Mouse (Mus musculus) embryonic facial prominence, embryonic 12.5 days (tissue): ENCODE measurements around the gene Slc25a21. TPM values are rescaled to one million over a fixed set of nuclear protein-coding genes. Genes with fewer than 3 reads are reported as not detected.

Experiments used
- ATAC-seq: fragments of 200-750 bp; cut with Nextera tagmentation; 2 replicates; pipeline ENCODE4 v1.8.0; 2017; ENCODE audit not compliant: insufficient number of reproducible peaks, insufficient read depth, low FRiP score, low TSS enrichment
- H3K27ac ChIP-seq: fragments of 300-500 bp; sonication (generic); 2 replicates; pipeline ENCODE4 v1.5.1; 2016; ENCODE audit warnings: mild to moderate bottlenecking
- H3K27me3 ChIP-seq: fragments of 300-500 bp; sonication (generic); 2 replicates; pipeline ENCODE4 v1.6.1; 2016; ENCODE audit warnings: mild to moderate bottlenecking, moderate library complexity
- H3K36me3 ChIP-seq: fragments of 300-500 bp; sonication (generic); 2 replicates; pipeline ENCODE4 v1.6.1; 2016; ENCODE audit warnings: mild to moderate bottlenecking
- H3K4me1 ChIP-seq: fragments of 300-500 bp; sonication (generic); 2 replicates; pipeline ENCODE4 v1.6.1; 2016
- H3K4me2 ChIP-seq: fragments of 300-500 bp; sonication (generic); replicated peaks from 2 replicates; pipeline ENCODE4 v1.6.1; 2016; ENCODE audit warnings: mild to moderate bottlenecking, moderate library complexity
- H3K4me3 ChIP-seq: fragments of 300-500 bp; sonication (generic); 2 replicates; pipeline ENCODE4 v1.5.1; 2016; ENCODE audit warnings: mild to moderate bottlenecking
- H3K9ac ChIP-seq: fragments of 300-500 bp; sonication (generic); 2 replicates; pipeline ENCODE4 v1.6.1; 2016; ENCODE audit warnings: mild to moderate bottlenecking, moderate library complexity
- H3K9me3 ChIP-seq: fragments of 300-500 bp; sonication (generic); 2 replicates; pipeline ENCODE4 v1.6.1; 2016; ENCODE audit warnings: mild to moderate bottlenecking, moderate library complexity
- WGBS: fragments of 180-500 bp; shearing (Covaris S2); methylation state at CpG from one replicate; pipeline ENCODE4 v1.1.7; 2016; 5-methylcytosine and 5-hydroxymethylcytosine counted together
- polyA plus RNA-seq: library from polyadenylated mRNA; unstranded; fragments of >200 nt; fragmentation: Nextera tagmentation; extraction: Ambion mirVana; gene quantifications from 2 replicates; pipeline ENCODE4 v1.2.1, GENCODE M21; 2016

Gene Slc25a21
- polyA plus RNA-seq, 1 experiment from 2014 or later = 1.1 TPM

GRCm38 (mm10) chr12:57204276-57204851 is 7.1 kb upstream of the Slc25a21 start:
- ATAC-seq = no peak
- Histone ChIP-seq H3K27me3 (no peaks in the 10 kb centered on the region), H3K9ac (no peak overlapping the region), H3K4me1 (no peaks in the 10 kb centered on the region), H3K4me3 (no peak overlapping the region), H3K4me2 (no peak overlapping the region), H3K36me3 (no peaks in the 10 kb centered on the region), H3K27ac (no peak overlapping the region), H3K9me3 (no peaks in the 10 kb centered on the region)
- 86% methylated on average over 4 of the region's 4 CpGs for WGBS

GRCm38 (mm10) chr12:57201901-57202300 is 4.6 kb upstream of the Slc25a21 start:
- Histone ChIP-seq H3K4me3 (no peak overlapping the region), H3K9me3 (no peaks in the 10 kb centered on the region), H3K4me2 (no peak overlapping the region), H3K4me1 (no peaks in the 10 kb centered on the region), H3K36me3 (no peaks in the 10 kb centered on the region), H3K27me3 (peaks cover 16% of the 10 kb centered on the region; the same call in 1 of the 2 replicates), H3K9ac (no peak overlapping the region), H3K27ac (no peak overlapping the region)
- ATAC-seq = no peak
- 95% methylated on average over 3 of the region's 3 CpGs for WGBS

GRCm38 (mm10) chr12:57199427-57199826 is 2.2 kb upstream of the Slc25a21 start:
- Histone ChIP-seq H3K36me3 (no peaks in the 10 kb centered on the region), H3K27ac (no peak overlapping the region), H3K4me1 (no peaks in the 10 kb centered on the region), H3K9me3 (no peaks in the 10 kb centered on the region), H3K4me3 (no peak overlapping the region), H3K9ac (no peak overlapping the region), H3K4me2 (no peak overlapping the region), H3K27me3 (peaks cover 22% of the 10 kb centered on the region)
- ATAC-seq = no peak
- WGBS = 91% methylated on average over 2 of the region's 2 CpGs

DNA sequence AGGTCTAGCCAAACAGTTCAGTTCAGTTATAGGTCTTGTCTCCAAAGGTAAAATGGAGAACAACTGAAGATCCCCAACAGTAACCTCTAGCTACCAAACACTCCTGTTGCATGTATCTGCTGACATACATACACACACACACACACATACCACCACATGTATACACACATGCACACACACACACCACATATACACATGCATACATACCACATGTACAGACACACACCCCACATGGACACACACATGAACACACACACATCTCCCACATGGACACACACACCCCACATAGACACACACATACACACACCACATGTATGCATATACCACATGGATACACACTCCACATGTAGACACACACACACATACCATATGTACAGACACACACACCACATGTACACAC is 997 bp upstream of the Slc25a21 start:
- Histone ChIP-seq H3K4me2 (no peak overlapping the region), H3K4me1 (no peaks in the 10 kb centered on the region), H3K9me3 (no peaks in the 10 kb centered on the region), H3K27ac (no peak overlapping the region), H3K36me3 (no peaks in the 10 kb centered on the region), H3K9ac (no peak overlapping the region), H3K27me3 (peaks cover 22% of the 10 kb centered on the region), H3K4me3 (no peak overlapping the region)
- ATAC-seq = no peak

GRCm38 (mm10) chr12:57196608-57197362 is 487 bp downstream of the Slc25a21 start:
- no peak for ATAC-seq
- under 1% methylated on average over 59 of the region's 59 CpGs for WGBS
- no peak overlapping the region for H3K27ac ChIP-seq

GRCm38 (mm10) chr12:57196286-57196607 is 1.0 kb downstream of the Slc25a21 start:
- H3K4me3 ChIP-seq = peak overlapping the region; percentile 47
- H3K27me3 ChIP-seq = peaks cover 22% of the 10 kb centered on the region
- no peaks in the 10 kb centered on the region for H3K9me3 ChIP-seq
- 11% methylated on average over 8 of the region's 8 CpGs for WGBS
- H3K4me1 ChIP-seq = no peaks in the 10 kb centered on the region
- peak overlapping the region; percentile 50; the same call in 1 of the 2 replicates for H3K9ac ChIP-seq
- H3K27ac ChIP-seq = no peak overlapping the region
- ATAC-seq = no peak
- peak overlapping the region; percentile 75 for H3K4me2 ChIP-seq
- H3K36me3 ChIP-seq = no peaks in the 10 kb centered on the region

More at GRCm38 (mm10) chr12:57196608-57197362, 487 bp downstream of the Slc25a21 start:
- no peaks in the 10 kb centered on the region for H3K4me1 ChIP-seq
- H3K4me3 ChIP-seq = peak overlapping the region; percentile 47
- H3K27me3 ChIP-seq = peaks cover 22% of the 10 kb centered on the region
- H3K9ac ChIP-seq = peak overlapping the region; percentile 50
- H3K9me3 ChIP-seq = no peaks in the 10 kb centered on the region
- peak overlapping the region; percentile 75 for H3K4me2 ChIP-seq
- no peaks in the 10 kb centered on the region for H3K36me3 ChIP-seq

DNA sequence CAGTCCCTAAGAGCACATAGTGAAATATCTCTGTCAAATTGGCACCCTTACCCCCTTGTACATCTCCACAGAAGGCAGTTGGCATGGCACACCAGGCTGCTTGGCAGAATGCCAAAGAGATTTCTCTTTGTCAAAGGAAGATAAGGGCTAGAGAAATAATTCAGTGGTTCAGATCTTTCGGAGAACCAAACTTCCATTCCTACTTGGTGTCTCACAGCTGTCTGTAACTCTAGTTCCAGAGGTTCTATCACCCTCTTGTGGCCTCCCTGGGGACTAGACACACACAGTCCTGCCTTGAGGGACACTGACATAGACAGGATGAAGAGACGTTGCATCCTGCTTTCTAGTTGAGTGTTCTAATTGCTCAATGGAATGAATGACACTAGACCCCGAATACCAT is 2.7 kb downstream of the Slc25a21 start:
- no peaks in the 10 kb centered on the region for H3K4me1 ChIP-seq
- no peak overlapping the region for H3K9ac ChIP-seq
- WGBS = 32% methylated on average over 3 of the region's 3 CpGs
- no peak overlapping the region for H3K27ac ChIP-seq
- H3K9me3 ChIP-seq = no peaks in the 10 kb centered on the region
- H3K4me2 ChIP-seq = no peak overlapping the region
- H3K36me3 ChIP-seq = no peaks in the 10 kb centered on the region
- H3K4me3 ChIP-seq = no peak overlapping the region
- peaks cover 22% of the 10 kb centered on the region for H3K27me3 ChIP-seq
- ATAC-seq = no peak

GRCm38 (mm10) chr12:57187032-57187431 is 10.2 kb downstream of the Slc25a21 start:
- peaks cover 3% of the 10 kb centered on the region; the same call in 1 of the 2 replicates for H3K27me3 ChIP-seq
- WGBS = 86% methylated on average over 4 of the region's 4 CpGs
- H3K9me3 ChIP-seq = no peaks in the 10 kb centered on the region
- no peaks in the 10 kb centered on the region for H3K4me1 ChIP-seq
- H3K27ac ChIP-seq = no peak overlapping the region
- H3K4me2 ChIP-seq = no peak overlapping the region
- no peak for ATAC-seq
- H3K4me3 ChIP-seq = no peak overlapping the region
- H3K36me3 ChIP-seq = no peaks in the 10 kb centered on the region
- H3K9ac ChIP-seq = no peak overlapping the region

DNA sequence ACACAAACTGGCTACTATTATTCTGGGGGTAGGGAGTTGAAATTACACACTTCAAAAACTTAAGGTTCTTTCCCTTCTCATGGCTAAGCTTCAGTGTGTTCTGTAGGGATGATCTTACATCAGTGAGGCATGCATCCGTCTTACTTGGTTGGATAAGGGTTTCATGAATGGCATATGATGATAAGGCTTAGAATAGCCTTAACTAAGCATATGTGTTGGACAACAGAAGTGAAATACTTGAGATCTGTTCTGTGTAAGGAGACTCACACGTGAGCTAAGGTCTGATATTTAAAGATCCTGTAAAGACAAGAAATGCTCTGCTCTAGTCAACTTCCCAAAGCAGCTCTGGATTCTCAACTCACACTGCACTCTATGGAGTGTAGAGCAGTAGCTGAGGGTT is 11.1 kb downstream of the Slc25a21 start:
- no peak overlapping the region for H3K27ac ChIP-seq
- H3K27me3 ChIP-seq = peaks cover 3% of the 10 kb centered on the region; the same call in 1 of the 2 replicates
- no peaks in the 10 kb centered on the region for H3K4me1 ChIP-seq
- no peak overlapping the region for H3K4me2 ChIP-seq
- ATAC-seq = no peak
- 72% methylated on average over 2 of the region's 2 CpGs for WGBS
- no peaks in the 10 kb centered on the region for H3K9me3 ChIP-seq
- H3K9ac ChIP-seq = no peak overlapping the region
- no peak overlapping the region for H3K4me3 ChIP-seq
- H3K36me3 ChIP-seq = no peaks in the 10 kb centered on the region

DNA sequence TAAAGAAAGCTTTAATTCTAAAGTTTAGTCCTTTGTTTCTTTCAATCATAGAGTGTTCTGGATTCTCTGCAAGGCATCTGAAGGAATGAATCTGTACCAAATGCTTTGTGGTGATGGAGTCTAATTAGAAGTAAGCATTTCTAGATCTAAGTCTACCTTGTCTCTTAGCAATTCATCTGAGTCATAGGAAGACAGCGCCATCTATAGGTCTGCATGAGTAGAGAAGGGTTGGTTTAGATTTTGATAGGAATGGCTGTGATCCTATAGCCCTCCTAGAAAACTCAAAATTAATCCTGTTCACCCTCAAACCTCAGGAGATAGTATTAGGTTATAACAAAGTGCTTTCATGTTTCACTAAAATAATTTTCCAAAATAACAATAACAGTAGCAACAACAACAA is 11.8 kb downstream of the Slc25a21 start:
- Histone ChIP-seq H3K4me1 (no peaks in the 10 kb centered on the region), H3K9me3 (no peaks in the 10 kb centered on the region), H3K9ac (no peak overlapping the region), H3K36me3 (no peaks in the 10 kb centered on the region), H3K4me3 (no peak overlapping the region), H3K27ac (no peak overlapping the region), H3K4me2 (no peak overlapping the region), H3K27me3 (peaks cover 3% of the 10 kb centered on the region; the same call in 1 of the 2 replicates)
- WGBS = 0% methylated on average over 1 of the region's 1 CpGs
- no peak for ATAC-seq

DNA sequence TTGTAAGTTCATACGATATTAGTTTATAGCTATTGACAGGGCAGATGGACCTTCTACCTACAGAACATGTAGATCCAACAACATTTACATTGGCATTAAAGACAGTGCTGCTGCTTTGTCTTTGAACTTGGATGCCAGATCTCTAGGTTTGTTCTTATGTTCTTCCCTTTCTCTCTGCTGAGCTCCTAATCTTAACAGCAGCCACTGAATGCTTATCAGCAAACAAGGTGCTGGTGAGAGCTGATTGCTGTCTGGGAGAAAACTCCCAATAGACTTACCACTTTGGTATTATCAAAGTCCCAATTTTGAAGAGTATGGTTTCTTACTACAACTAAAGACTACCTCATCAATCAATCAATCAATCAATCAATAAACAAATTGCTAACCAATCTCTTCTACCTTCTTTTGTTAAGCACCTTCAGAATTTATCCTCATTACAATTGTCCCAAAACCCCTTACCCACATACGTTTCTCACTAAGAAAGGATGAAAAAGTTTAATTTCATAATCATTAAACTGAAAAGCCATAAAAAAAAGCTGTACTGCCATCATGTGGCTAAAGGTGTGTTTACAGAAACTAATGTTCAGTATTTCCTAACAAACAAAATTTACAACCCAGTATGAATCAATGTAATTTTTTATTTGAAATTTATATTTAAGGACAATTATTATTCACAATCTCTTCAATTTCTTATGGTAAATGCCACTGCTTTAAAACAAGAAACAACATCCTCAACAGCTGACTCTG is 12.7 kb downstream of the Slc25a21 start:
- no peak overlapping the region for H3K4me3 ChIP-seq
- WGBS = 57% methylated on average over 2 of the region's 2 CpGs
- H3K27me3 ChIP-seq = peaks cover 3% of the 10 kb centered on the region; the same call in 1 of the 2 replicates
- H3K27ac ChIP-seq = no peak overlapping the region
- H3K9me3 ChIP-seq = no peaks in the 10 kb centered on the region
- no peaks in the 10 kb centered on the region for H3K36me3 ChIP-seq
- peaks cover under 1% of the 10 kb centered on the region for H3K4me1 ChIP-seq
- H3K4me2 ChIP-seq = no peak overlapping the region
- no peak overlapping the region for H3K9ac ChIP-seq
- ATAC-seq = no peak
